Mouse (Mus musculus) layer of hippocampus, adult 11-12 months (tissue): ENCODE measurements around the gene Dvl2.
A peak's percentile ranks its signal among the peaks of the same experiment; 100 is the strongest.

Source experiments
- DNase-seq: peaks from one replicate; pipeline ENCODE4 v3.0.0; 2022; ENCODE audit warnings: low spot score

Gene Dvl2

DNA sequence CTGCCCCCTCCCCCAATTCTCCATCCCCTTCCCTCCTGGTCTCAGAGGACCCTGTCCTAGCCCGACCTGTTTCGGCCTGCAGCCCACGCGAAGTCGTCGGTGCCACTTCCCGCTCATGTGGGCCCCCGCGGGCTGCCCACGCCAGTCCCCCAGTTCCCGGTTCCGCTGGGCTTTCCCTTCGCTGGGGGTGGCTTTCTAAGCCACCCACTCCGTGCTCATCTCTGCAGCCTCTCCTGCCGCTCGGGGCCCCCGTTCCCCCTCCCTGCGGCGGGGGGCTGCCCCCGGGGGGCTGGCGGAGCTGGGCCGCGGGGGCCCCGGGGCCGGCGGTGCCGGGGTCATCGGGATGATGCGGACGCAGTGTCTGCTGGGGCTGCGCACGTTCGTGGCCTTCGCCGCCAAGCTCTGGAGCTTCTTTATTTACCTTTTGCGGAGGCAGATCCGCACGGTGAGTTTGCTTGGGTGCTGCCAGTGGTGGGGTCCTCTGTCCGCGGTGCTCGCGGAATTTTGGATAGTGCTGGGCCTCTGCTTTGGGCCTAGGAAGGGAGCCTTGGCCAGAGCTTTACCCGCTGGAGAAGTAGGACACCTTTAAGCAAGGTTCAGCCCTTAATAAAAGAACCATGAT lies 19.1 kb upstream of the Dvl2 start, which contains the start of gene Ctdnep1:
Ctdnep1 (plus strand) TSS at position 16 of the 622 bp plus-strand sequence.
- no peak for DNase-seq

GRCm38 (mm10) chr11:69982225-69982624 lies 18.2 kb upstream of the Dvl2 start, which contains the start of gene Elp5:
TSS of gene Elp5 (minus strand) at chr11:69982517.
- no peak for DNase-seq

- DNase-seq, result no peak
Measured at GRCm38 (mm10) chr11:69982877-69983276, 17.5 kb upstream of the Dvl2 start.

GRCm38 (mm10) chr11:69983377-69983776 lies 17.0 kb upstream of the Dvl2 start:
- DNase-seq, result no peak

DNA sequence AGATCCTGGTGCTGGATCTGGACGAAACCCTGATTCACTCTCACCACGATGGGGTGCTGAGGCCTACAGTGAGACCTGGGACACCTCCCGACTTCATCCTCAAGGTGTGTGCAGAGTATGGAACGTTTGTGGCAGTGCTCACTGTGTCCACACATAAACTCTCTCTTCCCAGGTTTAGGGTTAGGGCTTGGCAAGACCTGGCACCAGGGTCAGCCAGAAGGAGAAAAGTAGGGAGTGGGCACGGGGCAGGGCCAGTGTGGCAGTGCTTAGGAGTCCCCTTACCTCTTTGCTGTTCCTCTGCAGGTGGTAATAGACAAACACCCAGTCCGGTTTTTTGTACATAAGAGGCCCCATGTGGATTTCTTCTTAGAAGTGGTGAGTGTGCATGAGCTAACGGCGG lies 16.0 kb upstream of the Dvl2 start:
- DNase-seq, result peak; percentile 2

GRCm38 (mm10) chr11:69989949-69990348 lies 10.4 kb upstream of the Dvl2 start:
- DNase-seq, result no peak

DNA sequence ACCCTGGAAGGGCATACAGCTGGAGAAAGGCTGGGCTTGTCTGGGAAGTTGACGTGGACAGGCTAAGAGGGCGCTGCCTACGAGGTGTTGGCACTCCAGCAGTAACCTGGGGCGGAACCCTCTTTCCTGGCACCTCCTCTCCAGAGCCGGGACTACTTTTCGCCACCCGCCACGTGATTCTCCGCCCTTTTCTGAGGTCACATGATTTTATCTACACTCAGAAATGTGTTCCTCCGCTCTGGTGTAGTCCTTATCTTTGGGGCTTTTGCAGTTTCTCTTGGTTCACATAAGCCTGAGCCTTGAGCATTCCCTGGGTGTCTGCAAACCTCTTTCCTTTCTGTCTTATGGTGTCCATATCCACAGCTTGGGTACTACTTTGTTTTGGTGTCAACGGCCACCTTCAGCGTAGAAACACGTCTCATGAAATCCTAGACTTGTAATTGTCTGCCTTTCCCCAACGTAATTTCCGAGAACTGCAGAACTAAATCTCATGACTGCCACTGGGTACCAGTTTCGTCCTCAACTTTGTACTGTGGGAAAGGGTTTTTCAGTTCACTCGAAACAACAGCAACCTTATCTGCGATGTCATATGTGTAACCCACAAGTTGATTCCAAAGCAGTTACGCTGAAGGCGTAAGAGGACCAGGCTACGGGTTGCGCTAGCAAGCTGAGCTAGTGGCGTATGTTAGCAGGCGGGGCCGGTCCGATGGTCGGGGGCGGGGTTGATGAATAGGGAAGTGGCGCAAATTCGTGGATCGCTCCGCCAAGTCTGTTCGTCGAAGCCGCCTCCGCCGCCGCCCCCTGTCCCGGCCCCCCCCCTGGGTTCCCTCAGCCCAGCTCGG lies 9.3 kb upstream of the Dvl2 start, which contains the start of gene Gabarap:
Gabarap (plus strand) TSS at position 294 of the 842 bp plus-strand sequence.
- DNase-seq, result peak; percentile 97

DNA sequence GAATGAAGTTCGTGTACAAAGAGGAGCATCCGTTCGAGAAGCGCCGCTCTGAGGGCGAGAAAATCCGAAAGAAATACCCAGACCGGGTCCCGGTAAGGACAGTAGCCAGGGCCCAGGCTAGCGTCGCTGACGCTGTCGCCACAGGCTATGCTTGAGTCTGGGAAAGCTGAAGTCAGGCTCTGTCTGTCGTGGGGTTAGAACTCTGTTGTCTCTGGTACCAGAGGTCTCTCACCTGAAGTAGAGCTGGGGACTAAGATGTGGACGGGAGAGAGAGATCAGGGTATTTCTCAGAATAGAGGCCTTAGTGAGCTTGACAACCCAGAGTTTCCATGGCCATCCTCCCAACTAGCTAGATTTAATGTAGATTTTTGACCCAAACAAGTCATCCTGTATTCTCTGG lies 8.7 kb upstream of the Dvl2 start:
- no peak for DNase-seq

DNA sequence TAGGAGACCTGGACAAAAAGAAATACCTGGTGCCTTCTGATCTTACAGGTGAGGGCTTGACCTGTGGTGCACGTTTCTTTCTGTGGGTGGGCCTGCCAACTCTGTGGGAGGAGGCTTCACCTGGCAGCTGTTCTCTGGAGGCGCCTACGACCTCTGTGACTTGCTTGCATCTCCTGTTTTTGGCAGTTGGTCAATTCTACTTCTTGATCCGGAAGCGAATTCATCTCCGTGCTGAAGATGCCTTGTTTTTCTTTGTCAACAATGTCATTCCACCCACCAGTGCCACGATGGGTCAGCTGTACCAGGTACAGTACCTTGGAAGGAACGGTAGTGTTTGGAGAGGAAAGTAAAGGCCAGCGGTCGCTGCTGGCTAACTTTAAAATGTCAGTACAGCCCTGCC lies 8.0 kb upstream of the Dvl2 start:
- no peak for DNase-seq

GRCm38 (mm10) chr11:69992932-69993331 lies 7.5 kb upstream of the Dvl2 start:
- DNase-seq, result no peak

DNA sequence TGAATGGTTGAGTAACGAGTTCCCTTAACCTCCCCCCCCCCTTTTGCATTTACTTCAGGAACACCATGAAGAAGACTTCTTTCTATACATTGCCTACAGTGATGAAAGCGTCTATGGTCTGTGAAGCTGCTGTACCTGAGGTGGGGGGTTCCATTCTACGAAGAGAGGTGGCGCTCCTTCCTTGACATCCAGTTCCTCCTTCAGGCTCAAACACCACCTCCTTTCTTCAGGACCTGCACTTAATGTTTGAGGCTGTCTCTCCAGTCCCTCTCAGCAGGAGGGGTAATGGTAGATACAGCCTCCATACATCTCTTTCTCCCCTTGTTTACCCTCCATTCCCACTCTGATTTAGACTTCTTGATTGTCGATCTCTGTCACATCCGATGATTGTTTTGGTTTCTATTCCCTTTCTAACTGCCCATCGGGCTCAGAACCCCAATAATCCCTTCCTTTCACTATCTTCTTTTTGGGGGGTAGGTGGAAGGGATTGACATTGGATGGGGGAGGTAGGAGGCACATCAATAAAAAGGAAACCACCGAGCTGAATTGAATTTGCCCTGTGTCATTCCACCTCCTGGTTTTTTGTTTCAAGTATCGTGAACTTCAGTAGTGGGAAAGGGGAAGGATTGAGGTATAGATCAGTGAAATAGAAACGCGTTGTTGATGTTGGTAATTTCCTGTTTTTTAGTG lies 5.8 kb upstream of the Dvl2 start:
- DNase-seq, result no peak

- DNase-seq, result peak; percentile 97
Measured at GRCm38 (mm10) chr11:69995391-69995960, 4.9 kb upstream of the Dvl2 start, which contains the start of gene Phf23. TSS of gene Phf23 (plus strand) at chr11:69995777.

- no peak for DNase-seq
Measured at GRCm38 (mm10) chr11:69996161-69997061, 4.0 kb upstream of the Dvl2 start.

- peak; percentile 78 for DNase-seq
Measured at GRCm38 (mm10) chr11:69997070-69997509, 3.3 kb upstream of the Dvl2 start.

GRCm38 (mm10) chr11:69998567-69999491 lies 1.6 kb upstream of the Dvl2 start:
- DNase-seq, result no peak

GRCm38 (mm10) chr11:69999666-70000065 lies 729 bp upstream of the Dvl2 start:
- no peak for DNase-seq

- DNase-seq, result no peak
Measured at GRCm38 (mm10) chr11:70001159-70001558, 764 bp downstream of the Dvl2 start.

DNA sequence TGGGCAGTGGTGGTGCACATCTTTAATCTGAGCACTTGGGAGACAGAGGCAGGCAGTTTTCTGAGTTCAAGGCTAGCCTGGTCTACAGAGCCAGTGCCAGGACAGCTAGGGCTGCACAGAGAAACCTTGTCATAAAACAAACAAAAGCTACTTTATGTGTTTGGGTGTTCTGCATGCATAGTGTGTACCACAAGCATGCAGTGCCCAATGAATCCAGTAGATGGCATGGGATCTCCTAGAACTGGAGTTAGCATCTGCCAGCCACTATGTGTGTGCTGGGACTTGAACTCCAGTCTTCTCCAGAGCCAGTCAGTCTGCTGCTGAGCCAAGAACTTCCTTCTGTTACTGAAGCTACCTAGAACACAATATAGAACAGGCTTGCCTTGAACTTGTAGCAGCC lies 1.5 kb downstream of the Dvl2 start:
- no peak for DNase-seq

DNA sequence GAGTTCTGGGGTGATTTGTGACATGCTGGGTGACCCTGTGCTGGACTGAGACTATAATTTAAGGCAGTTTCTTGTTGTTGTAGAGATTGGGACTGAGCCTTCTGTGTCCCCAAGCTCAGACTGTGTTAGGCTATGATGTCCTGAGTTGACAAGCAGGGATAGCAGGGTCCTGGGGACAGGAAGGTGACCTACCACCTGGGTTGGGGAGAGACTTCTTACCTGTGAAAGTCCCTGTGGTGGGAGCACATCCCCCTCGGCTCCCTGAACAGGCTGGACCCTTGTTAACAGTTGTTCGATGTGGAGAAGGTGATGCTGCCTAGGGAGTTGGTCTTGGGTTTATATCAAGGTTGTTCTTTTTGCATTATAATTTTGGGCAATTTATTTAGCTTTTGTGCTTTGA lies 2.1 kb downstream of the Dvl2 start:
- no peak for DNase-seq

- no peak for DNase-seq
Measured at GRCm38 (mm10) chr11:70005521-70005920, 5.1 kb downstream of the Dvl2 start.
